Mouse (Mus musculus) liver, adult 2 months (tissue): ENCODE data around the gene Sptbn2.

Experiments used
- CTCF ChIP-seq: fragments of 200-500 bp; IDR thresholded peaks from 2 replicates; pipeline ENCODE4 v1.5.1; 2011; ENCODE audit warnings: low read depth, low read length, control low read depth
- POLR2A ChIP-seq: fragments of 200-500 bp; IDR thresholded peaks from 2 replicates; pipeline ENCODE4 v1.6.1; 2011; ENCODE audit warnings: low read length, control low read depth; ENCODE audit not compliant: insufficient read depth; ENCODE audit errors: extremely low read depth

- TF ChIP-seq CTCF, result peak; percentile 29; the same call in 1 of the 2 replicates
- no peak for TF ChIP-seq POLR2A
These were observed 51.9 kb downstream of the Sptbn2 start for GRCm38 (mm10) chr19:4762876-4763275.
